Mouse (Mus musculus) thymus, postnatal 36 days (tissue): ENCODE measurements around the gene Uggt2.
A peak's percentile ranks its signal among the peaks of the same experiment; 100 is the strongest.
"Not testable (repeated sequence)": the region's sequence is repeated elsewhere in the genome, so short reads cannot be mapped to it uniquely, and the experiment has no call there.

Source experiments
- DNase-seq, 2 experiments: peaks; one replicate each; pipeline ENCODE4 v3.0.0; 2022; ENCODE audit warnings: mixed read lengths in 2 of 2

The Uggt2 gene

DNA sequence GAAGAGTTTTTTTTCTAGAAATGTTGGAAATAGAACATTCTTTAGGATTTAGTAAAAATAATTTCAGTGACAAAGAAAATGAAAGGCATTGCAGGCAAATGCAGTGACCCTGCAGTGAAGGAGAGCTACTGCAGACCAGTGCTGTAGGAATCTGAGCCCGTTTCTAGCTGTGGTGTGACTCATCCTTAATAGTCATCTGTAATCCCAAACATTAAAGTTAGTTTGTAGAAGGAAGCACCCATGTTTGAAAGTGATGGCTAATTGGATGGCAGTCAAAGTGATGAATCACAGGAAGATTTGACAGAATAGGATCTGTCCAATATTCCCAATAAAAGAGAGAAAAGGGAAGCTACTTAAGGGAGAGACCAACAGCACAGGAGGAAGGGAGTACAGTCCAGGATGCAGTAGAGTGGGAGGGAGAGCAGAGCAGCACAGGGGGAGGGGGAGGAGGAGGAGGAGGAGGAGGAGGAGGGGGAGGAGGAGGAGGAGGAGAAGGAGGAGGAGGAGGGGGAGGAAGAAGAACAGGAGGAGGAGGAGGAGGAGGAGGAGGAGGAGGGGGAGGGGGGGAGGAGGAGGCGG lies 71.5 kb downstream of the Uggt2 start:
- no peak for DNase-seq

DNA sequence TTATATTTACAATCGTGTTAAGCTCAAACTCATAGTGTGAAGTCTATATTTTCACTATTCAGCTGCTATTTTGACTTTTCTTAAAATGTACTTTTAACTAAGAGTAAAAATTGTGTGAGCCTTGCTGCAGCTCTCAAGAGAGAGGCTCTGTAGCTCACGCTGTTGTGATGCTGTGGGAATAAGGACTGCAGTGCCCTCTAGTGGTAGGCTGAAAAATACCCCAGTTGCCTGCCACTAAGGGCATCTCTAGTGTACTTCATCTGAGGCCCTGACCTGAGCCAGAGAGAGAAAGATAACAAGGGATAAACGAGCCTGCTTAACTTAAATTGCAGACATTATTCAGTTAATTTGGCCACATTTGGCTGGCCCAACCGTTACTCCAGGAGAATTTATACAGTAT lies 72.1 kb downstream of the Uggt2 start:
- peak; percentile 59 to 63 for DNase-seq

DNA sequence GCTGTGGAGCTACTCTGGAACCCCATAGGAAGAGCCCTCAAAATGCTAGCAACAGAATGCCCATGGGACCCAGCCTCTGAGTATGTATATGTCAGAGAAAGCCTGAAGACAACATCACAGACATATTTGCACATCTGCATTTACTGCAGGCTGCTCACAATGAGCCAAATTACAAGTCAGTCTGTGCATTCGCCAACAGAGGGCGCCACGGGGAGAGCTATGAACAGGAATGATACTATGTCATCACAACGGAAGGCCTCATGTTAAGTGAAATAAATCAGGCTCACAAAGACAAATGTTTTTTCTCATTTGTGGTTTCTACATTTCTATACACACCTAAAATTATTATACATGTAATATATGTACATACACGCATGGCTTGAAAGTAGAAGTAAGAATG lies 73.3 kb downstream of the Uggt2 start:
- DNase-seq = peak; percentile 30 to 40

DNA sequence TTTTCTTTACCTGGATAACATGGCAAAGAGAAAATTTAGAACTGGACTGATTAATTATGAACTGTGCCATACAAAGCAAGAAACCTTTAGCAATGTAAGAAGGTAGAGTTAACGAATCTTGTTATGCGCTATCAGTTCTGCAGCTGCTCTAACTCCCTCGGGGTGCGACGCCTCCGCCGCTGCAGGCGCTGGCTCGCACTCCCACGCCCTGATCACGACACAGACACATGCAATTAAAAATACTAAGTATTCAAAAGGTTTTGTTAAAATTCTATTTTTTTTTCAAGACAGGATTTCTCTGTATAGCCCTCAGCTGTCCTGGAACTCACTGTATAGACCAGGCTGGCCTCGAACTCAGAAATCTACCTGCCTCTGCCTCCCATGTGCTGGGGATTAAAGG lies 85.7 kb downstream of the Uggt2 start:
- DNase-seq = no peak

DNA sequence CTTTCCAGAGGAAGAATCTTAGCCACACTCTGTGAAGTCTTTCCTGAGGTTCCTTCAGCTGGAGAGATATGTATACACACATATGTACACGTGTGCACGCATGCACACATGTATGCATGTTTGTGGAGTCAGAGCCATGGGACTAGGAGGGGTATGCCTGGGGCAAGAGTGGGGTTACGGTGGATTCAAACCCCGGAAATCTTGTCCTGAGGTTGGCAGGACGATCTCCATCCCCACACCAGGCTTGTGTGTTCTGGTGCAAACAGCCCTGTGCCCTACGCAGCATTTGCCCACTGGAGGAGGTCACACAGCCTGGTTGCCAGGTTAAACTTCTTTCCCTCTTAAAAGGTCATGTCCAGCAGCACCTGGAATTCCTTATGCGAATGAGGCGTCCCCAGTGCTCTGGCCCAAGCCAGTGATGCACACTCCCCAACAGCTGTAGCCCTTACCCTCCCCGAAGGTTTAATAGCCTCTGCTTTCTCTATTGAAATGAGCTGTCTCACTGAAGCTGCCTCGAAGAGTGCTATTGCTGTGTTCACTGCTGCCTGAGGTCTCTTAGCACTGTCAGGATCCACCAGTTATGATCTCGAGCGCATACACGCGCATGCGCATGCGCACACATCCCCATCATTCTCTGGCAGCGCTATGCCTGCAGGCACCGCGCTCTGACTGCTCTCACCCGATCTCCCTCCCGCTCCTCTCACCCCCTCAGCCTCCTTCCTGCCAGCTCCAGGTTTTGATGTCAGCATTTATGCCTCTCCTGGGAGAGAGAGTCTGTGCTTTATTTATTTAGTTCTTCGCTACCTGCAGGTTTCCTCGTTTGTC lies 86.4 kb downstream of the Uggt2 start:
- peak; percentile 46 to 72 for DNase-seq

DNA sequence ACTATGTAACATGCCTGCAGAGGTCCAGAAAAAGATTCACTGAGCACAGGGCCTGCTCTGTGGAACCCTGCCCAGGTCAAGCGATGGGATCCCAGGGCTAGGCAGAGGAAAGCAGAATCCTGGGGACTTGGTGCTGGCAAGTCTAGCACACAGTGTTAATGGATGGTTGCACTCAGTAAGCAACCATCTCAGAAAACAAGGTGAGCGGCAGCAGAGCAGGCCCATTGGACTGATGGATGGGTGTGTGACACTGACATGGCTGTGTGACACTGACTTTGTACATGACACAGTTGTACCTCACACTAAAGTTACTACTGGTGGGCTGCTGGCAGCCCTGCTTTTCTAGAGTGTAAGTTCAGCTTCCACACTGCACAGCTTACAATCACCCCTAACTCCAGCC lies 89.7 kb downstream of the Uggt2 start:
- no peak for DNase-seq

DNA sequence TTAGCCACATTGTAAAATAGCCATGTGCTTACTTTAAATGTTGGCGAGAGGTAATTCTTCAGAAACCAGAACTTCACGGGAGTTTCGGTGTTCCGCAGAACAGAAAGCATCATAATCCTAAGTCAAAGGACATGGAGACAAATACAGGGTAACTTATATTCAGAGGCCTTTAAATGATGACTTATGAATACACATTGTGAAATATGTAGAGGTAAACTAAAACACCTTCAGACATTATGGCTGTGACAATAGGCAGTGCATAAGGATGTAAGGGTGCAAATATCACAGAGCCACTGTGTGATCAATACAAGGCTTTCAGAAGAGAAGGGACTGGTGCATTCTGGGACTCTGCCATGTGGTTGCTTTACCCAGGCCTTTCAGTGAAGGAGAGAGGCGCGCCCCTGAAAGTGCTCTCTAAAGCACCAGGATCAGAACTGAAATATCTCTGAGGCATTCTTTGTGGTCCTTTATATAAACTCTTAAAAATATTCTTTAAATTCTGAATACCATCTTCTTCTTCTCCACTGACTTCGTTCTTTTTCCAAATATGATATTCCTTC lies 91.1 kb downstream of the Uggt2 start:
- no peak for DNase-seq

DNA sequence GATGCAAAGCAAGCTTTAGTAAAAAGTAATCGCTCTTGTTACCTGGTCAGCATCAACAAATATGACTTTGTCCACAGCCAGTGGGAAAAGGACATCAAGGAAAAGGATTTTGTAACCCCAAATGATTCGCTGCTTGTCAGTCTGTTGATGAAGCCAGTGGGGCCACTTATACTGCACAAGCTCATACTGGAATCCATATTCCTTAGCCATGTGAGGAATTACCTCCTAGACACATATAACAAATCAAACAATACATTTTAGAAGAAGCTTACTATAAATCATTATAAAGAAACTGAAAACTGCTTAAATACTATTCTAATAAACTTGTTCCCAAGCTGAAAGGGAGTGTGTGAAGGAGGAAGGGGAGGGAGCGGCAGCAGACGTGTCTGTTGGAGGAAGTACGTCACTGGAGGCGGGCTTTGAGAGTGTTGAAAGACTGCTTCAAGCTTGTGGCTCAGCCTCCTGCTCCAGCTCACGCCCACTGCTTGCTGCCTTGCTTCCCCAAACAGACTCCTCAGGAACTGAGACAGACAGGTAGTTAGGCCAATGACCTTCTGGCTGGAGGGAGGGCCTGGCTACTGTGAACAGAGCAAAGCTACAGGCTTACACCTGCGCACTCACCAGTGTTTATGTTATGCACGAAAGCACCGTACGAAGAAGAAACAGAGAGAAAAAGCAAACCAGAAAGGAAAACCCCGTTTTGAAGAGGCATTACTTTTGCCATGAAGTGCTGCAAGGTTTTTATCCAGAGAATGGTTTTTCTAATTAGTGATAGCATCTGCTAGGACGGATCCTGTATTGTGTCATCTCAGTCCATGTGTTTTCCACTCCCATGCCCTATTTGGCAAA lies 91.9 kb downstream of the Uggt2 start:
- peak; percentile 92 to 96 for DNase-seq

DNA sequence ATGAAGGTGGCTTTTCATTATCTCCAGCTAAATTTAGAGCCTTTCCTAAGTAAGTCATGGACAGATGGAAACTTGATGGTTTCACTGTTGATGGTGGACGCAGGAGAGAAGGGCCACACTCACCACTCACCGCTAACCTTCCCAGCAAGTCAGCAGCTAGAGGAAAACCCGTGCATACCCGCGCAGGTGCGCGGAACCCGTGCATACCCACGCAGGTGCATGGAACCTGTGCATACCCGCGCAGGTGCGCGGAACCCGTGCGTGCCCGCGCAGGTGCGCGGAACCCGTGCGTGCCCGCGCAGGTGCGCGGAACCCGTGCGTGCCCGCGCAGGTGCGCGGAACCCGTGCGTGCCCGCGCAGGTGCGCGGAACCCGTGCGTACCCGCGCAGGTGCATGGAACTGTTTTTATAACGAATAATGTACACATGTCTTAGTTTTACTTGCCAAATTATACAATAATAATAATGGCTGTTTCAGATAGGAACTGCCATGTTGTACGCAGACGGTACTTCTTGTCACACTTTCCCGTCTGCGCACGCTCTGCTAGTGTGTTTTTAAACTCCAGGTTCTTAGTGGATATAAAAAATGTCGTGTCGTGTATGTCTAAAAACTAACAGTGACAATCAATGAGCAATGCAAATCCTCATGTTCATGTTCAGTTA lies 92.7 kb downstream of the Uggt2 start:
- peak in 1 of 2 experiments; percentile 32 for DNase-seq

DNA sequence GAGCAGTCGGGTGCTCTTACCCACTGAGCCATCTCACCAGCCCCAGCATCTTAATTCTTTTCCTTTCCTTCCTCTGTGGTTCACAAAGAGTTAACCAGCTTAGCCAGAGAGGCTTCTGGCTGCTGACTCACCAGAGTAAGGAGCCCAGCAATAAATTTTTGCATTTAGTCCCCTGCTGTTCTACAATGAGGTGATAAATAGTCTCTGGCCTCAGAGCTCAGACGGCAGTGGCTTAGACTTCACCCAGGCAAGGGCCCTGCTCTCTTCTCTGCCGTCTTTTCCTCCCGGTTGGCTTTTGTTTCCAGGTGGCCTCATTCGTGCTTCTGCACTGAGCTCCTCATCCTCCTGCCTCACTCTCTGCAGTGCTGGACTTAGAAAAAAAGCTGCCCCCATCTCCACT lies 93.4 kb downstream of the Uggt2 start:
- no peak for DNase-seq

DNA sequence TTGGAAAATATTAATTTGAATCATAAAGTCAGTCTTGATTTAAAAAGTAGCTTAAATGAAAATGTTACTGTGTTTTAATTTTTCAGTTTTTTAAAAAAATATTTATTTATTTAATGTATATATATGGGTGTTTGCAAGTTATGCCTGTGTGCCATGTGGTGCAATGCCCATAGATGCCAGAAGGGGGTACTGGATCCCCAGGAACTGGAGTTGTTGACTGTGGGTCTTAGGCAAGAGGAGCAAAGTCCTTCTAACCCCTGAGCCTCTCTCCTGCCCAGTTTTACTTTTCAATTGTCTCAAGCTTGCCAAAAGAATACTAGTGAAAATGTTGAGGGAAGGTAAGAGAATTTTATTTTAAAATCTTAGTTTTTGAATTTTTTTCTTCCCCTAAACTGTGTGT lies 95.9 kb downstream of the Uggt2 start:
- DNase-seq = peak; percentile 53 to 58

DNA sequence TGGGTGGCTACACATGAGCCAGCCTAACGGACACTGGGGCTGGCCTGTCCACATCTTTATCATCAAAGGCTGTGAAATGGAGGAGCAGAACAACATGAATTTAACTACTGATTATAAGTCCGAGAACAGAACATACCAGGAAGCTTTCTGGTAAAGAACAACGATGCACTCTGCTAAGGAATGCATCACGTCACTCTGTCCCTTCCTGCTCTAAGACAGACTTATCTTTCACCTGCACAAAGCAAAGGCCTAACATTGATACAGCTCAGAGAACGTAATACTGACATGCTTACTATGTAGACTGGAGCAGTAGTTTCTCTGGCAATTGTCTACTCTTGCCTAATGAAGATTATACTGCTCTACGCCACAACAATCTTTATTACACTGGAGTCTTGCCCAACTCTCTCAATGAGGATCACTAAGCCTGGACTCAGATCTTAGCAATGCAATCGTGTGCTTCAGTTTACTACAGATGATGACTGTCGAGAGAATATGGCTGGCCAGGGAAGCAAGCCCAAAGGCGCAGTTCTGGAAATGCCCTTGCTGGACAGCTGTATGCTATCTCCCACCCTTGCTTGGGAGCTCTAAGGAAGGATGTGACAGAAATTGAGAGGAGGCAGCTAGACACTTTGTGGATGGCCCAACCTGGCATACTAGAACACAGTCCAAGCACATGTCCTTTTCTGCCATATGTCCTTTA lies 103.9 kb downstream of the Uggt2 start:
- no peak for DNase-seq

DNA sequence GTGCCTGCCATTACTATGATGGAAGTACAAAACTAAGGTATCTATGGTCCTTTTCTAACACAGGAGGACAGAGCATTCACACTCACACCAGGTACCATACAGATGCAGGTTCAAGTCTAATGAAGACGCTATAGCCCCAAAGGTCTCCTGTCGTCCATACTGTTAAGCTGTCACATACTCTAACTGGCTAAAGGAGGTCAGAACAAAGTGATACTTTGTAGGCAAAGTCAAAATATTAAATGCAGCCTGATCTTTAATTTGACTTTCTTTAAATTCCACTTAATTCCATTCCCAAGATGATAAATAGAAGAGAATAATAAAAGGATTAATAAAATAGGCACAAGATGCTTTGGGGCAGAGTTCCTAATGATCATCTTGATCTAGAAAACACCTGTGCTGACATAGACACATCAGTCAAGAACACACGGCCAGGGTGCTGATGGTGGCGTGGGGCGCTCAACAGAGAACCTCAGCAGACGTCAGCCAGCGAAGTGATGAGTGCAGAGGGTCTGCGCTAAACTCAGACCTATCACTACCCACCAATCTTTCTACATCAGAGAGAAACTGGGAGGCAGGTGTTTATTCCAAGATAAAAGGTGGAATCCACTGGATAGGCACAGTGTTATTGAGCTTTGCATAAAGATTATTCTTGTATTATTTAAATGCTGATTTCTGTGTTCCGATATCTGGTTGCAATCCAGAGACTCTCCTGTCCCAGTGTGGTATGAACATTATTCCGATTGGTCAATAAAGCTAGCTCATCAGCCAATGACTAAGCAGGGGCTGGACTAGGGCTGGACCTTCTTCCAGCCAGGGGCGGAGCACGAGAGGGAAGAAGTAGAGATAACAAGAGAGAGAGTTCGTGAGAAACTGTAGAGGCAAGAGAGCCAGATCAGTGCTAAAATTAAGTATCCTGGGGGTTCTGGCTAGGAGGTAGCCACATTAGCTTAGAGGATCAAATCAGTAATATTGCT lies 111.4 kb downstream of the Uggt2 start:
- no peak for DNase-seq

DNA sequence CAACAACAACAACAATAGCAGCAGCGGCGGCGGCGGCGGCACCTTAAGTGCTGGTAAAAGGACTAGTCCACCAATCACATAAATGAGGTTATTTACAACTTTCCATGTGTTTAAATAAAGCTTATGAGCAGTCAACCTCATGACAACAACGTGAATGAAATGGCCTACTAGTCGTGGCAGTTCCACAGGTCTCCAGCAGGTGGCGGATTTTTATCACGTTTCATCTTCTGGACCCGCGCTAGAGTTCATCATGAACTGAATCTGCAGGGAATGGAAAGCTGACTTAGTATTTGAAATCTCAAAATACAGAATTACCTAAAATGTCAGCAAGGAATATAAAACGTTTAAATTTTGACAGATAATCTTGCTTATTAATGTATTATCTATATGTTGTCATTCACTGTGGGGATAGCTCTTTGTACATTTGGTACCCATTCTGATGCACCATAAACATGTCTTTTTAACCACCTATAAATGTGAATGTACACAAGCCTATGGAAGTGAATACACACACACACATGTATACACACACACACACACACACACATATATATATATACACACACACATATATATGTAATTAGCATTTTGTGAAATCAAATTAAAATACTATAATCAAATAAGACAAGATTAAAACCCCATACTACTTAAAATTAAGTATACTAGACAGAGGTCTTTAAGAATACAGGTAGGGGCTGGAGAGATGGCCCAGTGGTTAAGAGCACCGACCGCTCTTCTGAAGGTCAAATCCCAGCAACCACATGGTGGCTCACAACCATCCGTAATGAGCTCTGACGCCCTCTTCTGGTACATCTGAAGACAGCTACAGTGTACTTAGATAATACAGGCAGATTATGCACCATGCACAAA lies 112.3 kb downstream of the Uggt2 start:
- DNase-seq = peak; percentile 70 to 77

DNA sequence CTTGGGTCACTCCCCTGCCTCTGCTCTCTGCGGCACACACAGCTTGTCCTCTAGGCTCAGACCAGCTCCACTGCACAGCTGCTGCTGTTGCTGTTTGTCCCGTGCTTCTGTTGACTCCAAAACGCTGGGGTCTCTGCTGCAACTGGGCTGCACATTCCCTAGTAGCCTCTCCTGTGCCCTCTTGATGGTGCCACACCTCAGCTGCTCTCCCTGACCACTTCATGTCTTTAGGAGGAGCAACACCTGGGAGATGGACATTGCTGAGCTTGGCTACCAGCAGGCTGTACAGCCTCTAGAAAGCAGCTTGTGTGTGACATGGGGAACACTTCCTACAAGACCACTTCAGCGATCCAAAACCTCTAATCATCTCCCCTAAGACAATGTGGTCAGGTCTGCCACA lies 115.1 kb downstream of the Uggt2 start:
- DNase-seq = no peak

DNA sequence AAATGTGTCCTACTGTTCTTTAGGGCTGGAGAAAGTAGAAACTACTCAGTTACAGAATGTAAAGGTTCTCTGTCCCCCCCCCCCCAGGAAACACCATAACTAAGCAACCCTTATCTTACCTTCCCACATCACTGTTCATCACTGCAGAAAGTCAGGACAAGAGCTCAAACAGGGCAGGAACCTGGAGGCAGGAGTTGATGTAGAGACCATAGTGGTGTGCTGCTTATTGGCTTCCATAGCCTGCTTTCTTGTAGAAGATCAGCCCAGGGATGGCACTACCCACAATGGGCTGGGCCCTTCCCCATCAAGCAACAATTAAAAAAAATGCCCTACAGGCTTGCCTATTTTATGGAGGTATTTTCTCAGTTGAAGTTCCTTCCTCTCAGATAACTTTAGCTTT lies 115.8 kb downstream of the Uggt2 start:
- no peak for DNase-seq

DNA sequence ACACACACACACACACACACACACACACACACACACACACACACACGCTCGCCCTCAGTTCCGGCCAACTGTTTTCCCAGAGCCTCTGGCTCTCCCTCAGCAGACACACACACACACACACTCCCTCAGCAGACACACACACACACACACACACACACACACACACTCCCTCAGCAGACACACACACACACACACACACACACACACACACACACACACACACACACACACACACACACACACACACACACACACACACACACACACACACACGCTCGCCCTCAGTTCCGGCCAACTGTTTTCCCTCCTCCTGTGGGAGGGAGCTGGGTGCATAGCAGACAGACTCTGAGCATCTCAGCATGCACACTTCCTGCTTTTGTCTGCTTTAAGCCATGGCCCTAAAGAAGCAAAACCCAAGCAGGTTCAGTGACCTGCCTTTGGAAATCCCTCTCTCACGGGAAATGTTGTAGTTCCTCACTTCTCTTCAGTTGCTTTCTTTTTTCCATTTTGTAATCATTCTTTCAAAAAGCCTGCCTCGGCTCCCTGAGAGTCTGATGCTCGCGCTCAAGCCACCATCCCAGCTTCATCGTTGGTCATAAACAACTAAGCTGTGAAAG lies 116.7 kb downstream of the Uggt2 start:
- DNase-seq = peak; percentile 46 to 63

DNA sequence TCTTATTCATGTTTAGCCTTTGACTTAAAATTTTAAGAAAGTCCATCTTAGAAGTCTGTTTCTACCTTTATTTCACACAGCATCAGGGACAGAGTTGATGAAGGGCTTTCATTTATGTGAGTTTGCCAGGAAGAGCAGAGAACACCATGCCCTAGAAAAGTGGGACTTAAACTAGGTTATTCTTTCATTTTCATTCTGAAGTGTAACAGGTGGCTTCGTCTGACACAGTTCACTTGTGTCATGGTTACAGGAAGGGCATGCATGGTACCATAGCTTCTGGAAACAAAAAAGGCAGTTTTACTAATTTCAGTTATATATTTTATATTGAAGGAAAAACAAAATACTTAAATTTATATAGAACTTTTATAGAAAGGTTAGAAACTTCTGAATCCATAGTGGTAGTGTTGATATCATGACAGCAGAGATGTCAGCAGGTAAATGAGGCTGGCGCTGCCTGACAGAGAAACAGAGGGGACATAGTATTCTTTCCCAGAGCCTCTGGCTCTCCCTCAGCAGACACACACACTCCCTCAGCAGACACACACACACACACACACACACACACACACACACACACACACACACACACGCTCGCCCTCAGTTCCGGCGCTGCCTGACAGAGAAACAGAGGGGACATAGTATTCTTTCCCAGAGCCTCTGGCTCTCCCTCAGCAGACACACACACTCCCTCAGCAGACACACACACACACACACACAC lies 117.4 kb downstream of the Uggt2 start:
- DNase-seq = not testable (repeated sequence)

DNA sequence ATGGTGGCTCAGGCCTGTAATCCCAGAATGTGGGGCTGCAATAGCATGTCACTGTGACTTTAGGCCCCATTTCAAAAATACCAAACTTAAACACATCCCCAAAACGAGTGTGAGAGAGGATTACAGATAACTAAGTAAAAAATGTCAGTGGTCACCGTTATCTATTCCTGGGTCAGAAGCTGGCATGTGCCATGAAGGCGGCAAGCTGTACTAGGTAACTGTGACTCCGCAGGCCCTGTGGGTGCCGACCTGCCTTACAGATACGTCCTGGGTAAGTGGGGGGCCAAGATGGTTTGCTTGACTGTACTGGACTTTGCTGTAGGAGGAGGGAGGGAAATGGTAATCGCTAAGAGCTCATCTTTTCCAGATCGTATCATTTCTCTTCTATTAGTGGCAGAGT lies 118.3 kb downstream of the Uggt2 start:
- DNase-seq = peak in 1 of 2 experiments; percentile 27
